Mouse (Mus musculus): ENCODE measurements around the gene Aldh3b1.

- TF ChIP-seq POLR2A (IDR thresholded peaks at IDR 0.05; ENCODE audit: insufficient read depth, low read length) (no peak), CTCF (IDR thresholded peaks at IDR 0.05; ENCODE audit: low read depth, low read length) (no peak), EP300 (IDR thresholded peaks at IDR 0.05; ENCODE audit: insufficient read depth, low read depth, low read length) (no peak)
Measured at GRCm38 (mm10) chr19:3910206-3910605, 19.4 kb downstream of the Aldh3b1 start.

Measured in ES-Bruce4 (cell line).